Mouse (Mus musculus): ENCODE measurements around the gene Csnk1d. TPM values are rescaled to one million over a fixed set of nuclear protein-coding genes. Genes with fewer than 3 reads are reported as not detected.

Gene Csnk1d
- polyA plus RNA-seq, 1 experiment from 2014 or later: 135 TPM

DNA sequence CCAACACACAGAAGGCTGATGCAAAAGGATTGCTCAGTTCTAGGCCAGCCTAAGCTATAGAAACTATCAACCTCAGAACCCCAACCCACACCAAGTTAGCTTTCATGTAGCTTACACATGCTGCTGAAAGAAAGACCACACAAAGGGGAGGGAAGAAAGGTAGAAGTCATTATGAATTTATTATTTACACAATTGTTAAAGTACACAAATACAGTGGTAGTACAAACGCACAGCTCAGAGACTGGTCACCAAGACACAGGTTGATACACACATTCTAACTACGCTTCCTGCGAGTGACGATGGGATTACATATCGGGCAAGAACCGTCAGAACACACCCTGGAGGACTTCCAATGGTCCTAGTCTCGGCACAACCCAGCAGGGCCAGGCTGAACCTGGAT, 29.5 kb downstream of the Csnk1d start:
- H3K27ac ChIP-seq (replicated peaks): no peak overlapping the region
- no peak for ATAC-seq (ENCODE audit: low read depth)
- peaks cover 6% of the 10 kb centered on the region for H3K4me1 ChIP-seq (replicated peaks)
- no peak overlapping the region for H3K9ac ChIP-seq
- no peak overlapping the region for H3K4me2 ChIP-seq
- WGBS: 90% methylated on average over 7 of the region's 7 CpGs
- no peaks in the 10 kb centered on the region for H3K27me3 ChIP-seq
- H3K36me3 ChIP-seq: peaks cover 90% of the 10 kb centered on the region
- no peaks in the 10 kb centered on the region for H3K9me3 ChIP-seq
- no peak overlapping the region for H3K4me3 ChIP-seq

DNA sequence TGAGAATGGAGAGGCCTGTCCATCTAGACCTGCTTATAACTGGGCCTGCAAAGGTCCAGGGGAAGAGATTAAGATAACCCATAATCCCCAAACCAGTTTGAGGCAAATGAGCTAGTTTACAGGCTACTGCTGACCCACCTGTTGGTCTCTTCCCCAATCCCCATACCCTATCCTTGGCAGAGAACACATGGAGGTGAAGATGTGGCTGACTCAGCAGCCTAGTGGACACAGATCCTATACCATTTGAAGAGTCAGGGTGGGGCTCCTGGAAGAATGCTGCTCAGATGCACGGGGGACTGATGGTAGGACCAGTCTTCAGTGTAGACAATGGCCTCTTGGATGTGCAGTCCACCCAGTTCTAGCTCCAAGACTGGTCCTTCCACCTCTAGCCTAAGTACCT, 30.9 kb downstream of the Csnk1d start:
- 52% methylated on average over 1 of the region's 1 CpGs for WGBS
- H3K4me2 ChIP-seq: no peak overlapping the region
- ATAC-seq (ENCODE audit: low read depth): no peak
- H3K4me3 ChIP-seq: no peak overlapping the region
- no peak overlapping the region for H3K9ac ChIP-seq
- H3K9me3 ChIP-seq: no peaks in the 10 kb centered on the region
- peaks cover 6% of the 10 kb centered on the region for H3K4me1 ChIP-seq (replicated peaks)
- H3K27me3 ChIP-seq: no peaks in the 10 kb centered on the region
- no peak overlapping the region for H3K27ac ChIP-seq (replicated peaks)
- peaks cover 90% of the 10 kb centered on the region for H3K36me3 ChIP-seq

DNA sequence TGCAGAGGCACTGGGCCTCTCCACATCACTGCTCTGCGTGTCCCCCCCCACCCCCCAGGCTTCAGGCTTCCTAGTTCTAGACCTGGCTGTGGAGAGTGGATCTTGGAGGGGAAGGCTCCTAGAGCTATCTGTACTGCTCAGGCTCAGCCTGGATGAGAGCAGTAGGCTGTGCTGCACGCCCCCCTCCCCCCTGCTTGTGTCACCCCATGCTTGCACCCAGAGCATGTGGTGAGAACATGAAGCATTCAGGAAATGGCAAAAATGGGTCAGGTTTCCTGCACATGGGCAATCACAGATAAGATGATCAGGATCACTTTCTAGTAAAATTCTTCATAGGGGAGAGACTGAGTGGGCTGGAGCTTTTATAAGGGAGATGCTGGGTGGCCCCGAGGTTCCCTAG, 31.6 kb downstream of the Csnk1d start:
- no peak overlapping the region for H3K4me3 ChIP-seq
- no peak for ATAC-seq (ENCODE audit: low read depth)
- H3K36me3 ChIP-seq: peaks cover 86% of the 10 kb centered on the region
- H3K9ac ChIP-seq: no peak overlapping the region
- 89% methylated on average over 3 of the region's 3 CpGs for WGBS
- H3K27me3 ChIP-seq: no peaks in the 10 kb centered on the region
- peaks cover under 1% of the 10 kb centered on the region; the same call in 1 of the 2 replicates for H3K4me1 ChIP-seq (replicated peaks)
- H3K4me2 ChIP-seq: no peak overlapping the region
- no peak overlapping the region for H3K27ac ChIP-seq (replicated peaks)
- H3K9me3 ChIP-seq: no peaks in the 10 kb centered on the region

DNA sequence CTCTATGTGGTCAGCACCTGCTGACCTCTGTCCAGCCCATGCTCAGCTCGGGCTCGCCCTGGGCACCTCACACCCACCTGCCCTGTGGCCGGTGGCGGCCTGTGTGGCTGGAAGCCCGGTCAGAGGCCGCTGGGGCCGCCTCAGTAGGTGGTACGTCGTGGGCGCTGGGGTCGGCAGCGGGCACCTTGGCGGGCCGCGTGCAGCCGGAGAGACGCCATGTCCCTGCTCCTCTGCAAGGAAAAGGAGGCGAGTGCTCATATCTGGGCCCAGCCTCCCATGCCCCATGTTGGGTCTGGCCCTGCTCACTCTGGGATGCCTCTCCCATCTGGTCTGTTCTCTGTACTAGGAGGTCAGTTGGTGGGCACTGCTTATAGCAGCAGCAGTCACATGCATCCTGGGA, 32.1 kb downstream of the Csnk1d start:
- Histone ChIP-seq H3K4me2 (no peak overlapping the region), H3K27ac (replicated peaks) (no peak overlapping the region), H3K4me3 (no peak overlapping the region), H3K36me3 (peaks cover 81% of the 10 kb centered on the region), H3K9me3 (no peaks in the 10 kb centered on the region), H3K4me1 (replicated peaks) (no peaks in the 10 kb centered on the region), H3K27me3 (no peaks in the 10 kb centered on the region), H3K9ac (no peak overlapping the region)
- WGBS: 88% methylated on average over 17 of the region's 18 CpGs
- ATAC-seq (ENCODE audit: low read depth): no peak

DNA sequence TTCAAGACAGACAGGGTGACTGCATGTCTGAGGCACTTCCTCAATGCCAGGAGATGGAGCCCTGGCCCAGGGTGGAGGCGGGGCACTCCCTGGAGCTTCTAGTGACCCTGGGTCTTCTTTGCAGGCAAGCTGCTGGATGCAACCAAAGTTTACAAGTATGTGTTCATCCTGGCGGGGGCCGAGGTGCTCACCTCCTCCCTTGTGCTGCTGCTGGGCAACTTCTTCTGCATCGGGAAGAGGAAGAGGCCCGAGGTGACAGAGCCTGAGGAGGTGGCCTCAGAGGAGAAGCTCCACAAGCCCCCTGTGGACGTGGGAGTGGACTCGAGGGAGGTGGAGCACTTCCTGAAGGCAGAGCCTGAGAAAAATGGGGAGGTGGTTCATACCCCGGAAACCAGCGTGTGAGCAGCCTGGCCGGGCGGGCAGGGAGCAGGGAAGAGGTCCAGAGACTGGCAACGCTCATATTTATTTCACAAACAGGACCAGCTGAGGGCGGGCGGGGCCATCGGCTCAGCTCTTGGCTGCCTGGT, 33.3 kb downstream of the Csnk1d start:
- 0 out of 2 replicates have a peak overlapping the region, but pooled peaks have one; percentile 23 for H3K27ac ChIP-seq (replicated peaks)
- H3K4me1 ChIP-seq (replicated peaks): no peaks in the 10 kb centered on the region
- no peak overlapping the region for H3K4me3 ChIP-seq
- H3K9ac ChIP-seq: no peak overlapping the region
- no peaks in the 10 kb centered on the region for H3K27me3 ChIP-seq
- H3K4me2 ChIP-seq: no peak overlapping the region
- ATAC-seq (ENCODE audit: low read depth): no peak
- H3K9me3 ChIP-seq: no peaks in the 10 kb centered on the region
- WGBS: 78% methylated on average over 15 of the region's 15 CpGs
- H3K36me3 ChIP-seq: peaks cover 68% of the 10 kb centered on the region

DNA sequence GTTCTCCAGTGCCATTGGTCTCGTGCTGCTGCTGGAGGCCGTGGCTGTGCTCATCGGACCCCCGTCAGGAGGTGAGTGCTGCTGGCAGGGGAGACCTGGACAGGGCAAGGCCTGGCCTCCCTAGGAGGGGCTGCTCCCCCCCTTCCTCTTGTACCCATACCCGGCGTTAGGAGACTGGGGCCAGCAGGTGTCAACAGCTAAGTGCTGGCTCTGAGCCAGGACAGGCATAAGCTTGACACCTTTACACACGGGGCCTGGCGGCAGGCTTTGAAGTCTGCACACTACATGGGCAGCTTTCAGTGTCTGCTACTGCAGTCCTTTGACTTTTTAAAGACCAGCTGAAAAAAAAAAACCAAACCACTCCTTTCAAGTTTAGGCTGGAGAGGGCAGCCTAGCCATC, 34.1 kb downstream of the Csnk1d start:
- Histone ChIP-seq H3K9me3 (no peaks in the 10 kb centered on the region), H3K36me3 (peaks cover 60% of the 10 kb centered on the region), H3K4me2 (no peak overlapping the region), H3K27me3 (no peaks in the 10 kb centered on the region), H3K27ac (replicated peaks) (no peak overlapping the region), H3K4me1 (replicated peaks) (peaks cover 2% of the 10 kb centered on the region; the same call in 1 of the 2 replicates), H3K4me3 (no peak overlapping the region), H3K9ac (no peak overlapping the region)
- ATAC-seq (ENCODE audit: low read depth): no peak
- 80% methylated on average over 8 of the region's 8 CpGs for WGBS

DNA sequence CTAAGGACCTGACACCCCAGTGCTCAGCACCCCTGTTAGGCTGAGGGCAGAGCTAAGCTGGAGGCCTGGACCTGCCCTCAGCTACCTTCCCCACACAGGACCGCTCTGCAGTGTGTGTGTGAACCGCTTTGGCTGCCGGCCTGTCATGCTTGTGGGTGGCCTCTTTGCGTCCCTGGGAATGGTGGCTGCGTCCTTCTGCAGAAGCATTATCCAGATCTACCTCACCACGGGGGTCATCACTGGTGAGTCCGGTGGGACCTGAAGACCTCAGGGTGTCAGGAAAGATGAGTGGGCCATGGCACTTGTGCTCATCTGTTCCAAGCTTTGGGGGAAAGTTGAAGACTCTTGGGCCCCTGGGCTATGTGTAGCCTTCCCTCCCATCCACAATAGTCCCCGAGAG, 35.4 kb downstream of the Csnk1d start:
- H3K9me3 ChIP-seq: no peaks in the 10 kb centered on the region
- 93% methylated on average over 8 of the region's 8 CpGs for WGBS
- ATAC-seq (ENCODE audit: low read depth): no peak
- peaks cover 16% of the 10 kb centered on the region for H3K4me1 ChIP-seq (replicated peaks)
- peaks cover 48% of the 10 kb centered on the region for H3K36me3 ChIP-seq
- no peak overlapping the region for H3K4me2 ChIP-seq
- H3K27me3 ChIP-seq: no peaks in the 10 kb centered on the region
- H3K4me3 ChIP-seq: no peak overlapping the region
- H3K27ac ChIP-seq (replicated peaks): no peak overlapping the region
- H3K9ac ChIP-seq: no peak overlapping the region

DNA sequence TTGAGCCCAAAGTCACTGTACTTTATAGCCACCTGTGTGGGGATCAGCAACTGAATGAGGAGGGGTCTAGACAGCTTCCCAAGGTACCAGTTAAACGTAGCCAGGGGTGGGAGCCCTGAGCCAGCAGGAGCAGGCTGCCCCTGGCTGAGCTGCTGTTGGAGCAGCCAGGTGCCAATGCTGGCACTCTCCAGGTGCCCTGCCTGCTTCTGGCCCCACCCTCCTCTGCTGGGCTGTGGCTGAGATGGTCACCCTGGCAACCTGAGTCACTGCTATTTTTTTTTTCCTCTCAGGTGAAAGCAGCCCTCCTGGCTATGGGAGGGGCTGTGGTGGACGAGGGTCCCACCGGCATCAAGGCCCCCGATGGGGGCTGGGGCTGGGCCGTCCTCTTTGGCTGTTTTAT, 36.2 kb downstream of the Csnk1d start:
- Histone ChIP-seq H3K27me3 (peaks cover 6% of the 10 kb centered on the region), H3K4me1 (replicated peaks) (peaks cover 23% of the 10 kb centered on the region), H3K4me3 (no peak overlapping the region), H3K9me3 (no peaks in the 10 kb centered on the region), H3K27ac (replicated peaks) (no peak overlapping the region), H3K36me3 (peaks cover 43% of the 10 kb centered on the region), H3K4me2 (no peak overlapping the region), H3K9ac (no peak overlapping the region)
- no peak for ATAC-seq (ENCODE audit: low read depth)
- WGBS: 90% methylated on average over 5 of the region's 5 CpGs

DNA sequence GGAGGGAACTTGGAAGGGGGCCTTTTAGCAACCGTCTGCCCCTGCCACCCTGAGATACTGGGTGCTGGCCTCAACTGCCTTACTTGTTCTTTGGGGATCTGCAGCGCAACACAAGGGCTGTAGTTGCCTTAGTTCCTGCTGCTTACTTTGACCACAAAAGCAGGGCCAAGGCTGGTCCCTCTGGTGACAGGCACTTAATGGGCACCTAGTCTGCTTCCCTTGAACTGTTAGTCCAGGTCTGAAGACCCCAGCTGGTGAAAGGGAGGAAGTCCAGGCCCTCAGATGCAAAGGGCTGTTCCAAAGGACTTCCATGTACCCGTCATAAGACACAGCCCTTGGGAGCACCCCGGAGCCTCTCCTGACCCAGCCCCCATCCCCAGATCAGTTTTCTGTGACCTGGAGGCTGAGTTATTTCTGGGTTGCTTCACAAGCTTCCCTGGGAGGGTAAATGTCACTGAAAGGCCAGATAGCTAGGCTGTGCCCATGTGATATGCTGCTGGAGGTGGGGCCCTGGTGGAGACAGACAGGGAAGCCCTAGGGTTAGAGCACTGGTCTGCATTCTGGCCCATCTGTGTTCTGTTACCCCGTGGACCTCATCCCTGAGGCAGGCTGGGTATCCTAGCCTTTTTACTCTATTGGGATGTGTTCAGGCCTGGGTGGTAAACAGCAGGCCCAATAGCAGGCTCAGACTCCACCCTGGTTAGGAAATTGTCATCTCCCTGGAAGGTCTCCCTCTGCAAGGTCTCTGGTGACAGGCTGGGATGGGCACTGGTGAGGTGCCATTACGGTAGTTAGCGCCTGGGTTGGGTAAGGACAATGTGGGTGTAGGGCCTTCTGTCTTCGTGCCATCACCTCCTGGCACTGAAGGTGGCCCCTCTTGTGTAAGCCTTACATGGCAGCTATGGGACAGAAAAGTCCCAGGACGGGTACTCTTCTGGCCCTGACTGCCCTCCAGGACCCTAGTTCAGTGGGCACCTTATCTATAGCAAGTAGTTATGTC, 39.1 kb downstream of the Csnk1d start:
- Histone ChIP-seq H3K36me3 (peaks cover 20% of the 10 kb centered on the region), H3K4me1 (replicated peaks) (peaks cover 37% of the 10 kb centered on the region), H3K9me3 (no peaks in the 10 kb centered on the region), H3K9ac (0 out of 2 replicates have a peak overlapping the region, but pooled peaks have one; percentile 63), H3K27ac (replicated peaks) (no peak overlapping the region), H3K4me2 (peak overlapping the region; percentile 62), H3K4me3 (0 out of 2 replicates have a peak overlapping the region, but pooled peaks have one; percentile 43), H3K27me3 (peaks cover 32% of the 10 kb centered on the region)
- WGBS: 81% methylated on average over 9 of the region's 9 CpGs
- ATAC-seq (ENCODE audit: low read depth): no peak

DNA sequence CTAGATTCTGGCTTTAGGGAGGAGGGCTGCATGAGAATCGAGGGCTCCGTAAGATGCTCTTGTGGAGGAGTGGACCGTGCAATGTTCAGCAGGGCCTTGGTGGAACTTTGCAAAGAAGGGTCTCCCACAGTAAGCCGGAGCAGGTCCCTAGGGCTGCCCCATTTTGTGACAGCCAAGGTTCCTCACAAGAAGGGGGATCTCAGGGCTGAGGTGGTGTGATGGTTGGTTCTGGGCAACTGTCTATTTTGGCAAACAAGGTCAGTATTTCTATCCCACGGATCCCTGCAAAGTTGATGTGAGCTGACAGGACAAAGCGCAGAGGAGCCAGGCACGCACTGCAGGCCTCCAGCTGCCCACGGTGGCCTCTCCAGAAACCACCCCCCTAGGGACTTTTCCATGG, 39.9 kb downstream of the Csnk1d start:
- no peaks in the 10 kb centered on the region for H3K9me3 ChIP-seq
- peak overlapping the region; percentile 62 for H3K4me2 ChIP-seq
- peaks cover 12% of the 10 kb centered on the region for H3K36me3 ChIP-seq
- 0 out of 2 replicates have a peak overlapping the region, but pooled peaks have one; percentile 28 for H3K27ac ChIP-seq (replicated peaks)
- H3K9ac ChIP-seq: peak overlapping the region; percentile 63
- H3K4me3 ChIP-seq: peak overlapping the region; percentile 43
- WGBS: 35% methylated on average over 8 of the region's 8 CpGs
- peaks cover 37% of the 10 kb centered on the region for H3K4me1 ChIP-seq (replicated peaks)
- H3K27me3 ChIP-seq: peaks cover 32% of the 10 kb centered on the region
- ATAC-seq (ENCODE audit: low read depth): 0 out of 2 replicates have a peak, but pooled peaks have one; percentile 38

DNA sequence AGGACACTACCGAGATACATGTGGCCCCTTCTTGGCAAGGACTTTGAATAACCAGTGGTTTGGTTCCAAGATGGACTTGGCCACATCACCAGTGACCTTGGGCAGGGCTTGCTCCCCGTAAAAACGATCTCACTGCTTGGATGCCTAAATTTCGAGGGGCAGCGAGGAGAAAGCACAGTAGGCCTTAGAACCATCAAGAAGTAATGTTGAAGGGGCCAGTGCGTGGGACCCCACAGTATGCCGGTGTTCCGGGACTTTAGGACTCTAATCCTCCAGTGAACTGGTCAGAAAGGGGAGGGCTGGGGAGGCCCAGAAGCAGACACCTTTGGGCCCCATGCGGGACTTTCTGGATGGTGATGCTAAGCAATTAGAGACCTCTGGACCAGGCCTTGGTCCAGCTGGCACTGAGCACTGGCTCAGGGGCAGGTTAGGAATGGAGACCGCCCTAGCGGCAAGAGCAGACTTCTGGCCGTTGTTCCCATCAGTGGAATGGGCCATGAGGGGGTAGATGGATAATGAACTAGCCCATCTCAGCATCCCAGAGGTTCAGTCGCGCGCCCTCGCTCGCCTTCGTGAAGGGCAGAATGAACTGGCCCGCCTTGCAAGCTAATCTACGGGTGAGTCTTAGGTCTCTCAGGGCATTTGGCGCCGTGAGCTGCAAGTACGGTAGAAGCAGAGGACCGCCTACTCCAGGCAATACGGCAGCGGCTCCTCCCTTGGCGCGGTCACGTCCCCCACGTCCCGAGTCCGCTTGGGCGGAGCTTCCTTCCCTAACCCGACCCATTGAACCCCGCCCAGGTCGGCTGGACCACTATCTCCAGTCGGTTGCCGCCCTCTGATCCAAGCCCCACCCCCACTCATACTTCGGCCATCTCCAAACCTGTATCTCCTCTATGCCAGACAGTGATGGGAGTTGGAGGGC, 40.6 kb downstream of the Csnk1d start:
- Histone ChIP-seq H3K4me1 (replicated peaks) (peaks cover 37% of the 10 kb centered on the region), H3K27ac (replicated peaks) (0 out of 2 replicates have a peak overlapping the region, but pooled peaks have one; percentile 28)
- WGBS: 2% methylated on average over 39 of the region's 39 CpGs

More for the DNA sequence above, 40.6 kb downstream of the Csnk1d start:
- no peaks in the 10 kb centered on the region for H3K9me3 ChIP-seq
- H3K4me3 ChIP-seq: peak overlapping the region; percentile 43
- H3K4me2 ChIP-seq: peak overlapping the region; percentile 62
- peak; percentile 69; the same call in 1 of the 2 replicates for ATAC-seq (ENCODE audit: low read depth)
- H3K36me3 ChIP-seq: peaks cover 5% of the 10 kb centered on the region
- peak overlapping the region; percentile 63 for H3K9ac ChIP-seq
- H3K27me3 ChIP-seq: peaks cover 32% of the 10 kb centered on the region

All from neural tube, embryonic 13.5 days (tissue).